Mouse (Mus musculus): ENCODE measurements around the gene Krtcap2. TPM values are rescaled to one million over a fixed set of nuclear protein-coding genes. Genes with fewer than 3 reads are reported as not detected.

Krtcap2 gene
- total and polyA plus RNA-seq, 3 experiments = 143 to 230 (median 180) TPM

DNA sequence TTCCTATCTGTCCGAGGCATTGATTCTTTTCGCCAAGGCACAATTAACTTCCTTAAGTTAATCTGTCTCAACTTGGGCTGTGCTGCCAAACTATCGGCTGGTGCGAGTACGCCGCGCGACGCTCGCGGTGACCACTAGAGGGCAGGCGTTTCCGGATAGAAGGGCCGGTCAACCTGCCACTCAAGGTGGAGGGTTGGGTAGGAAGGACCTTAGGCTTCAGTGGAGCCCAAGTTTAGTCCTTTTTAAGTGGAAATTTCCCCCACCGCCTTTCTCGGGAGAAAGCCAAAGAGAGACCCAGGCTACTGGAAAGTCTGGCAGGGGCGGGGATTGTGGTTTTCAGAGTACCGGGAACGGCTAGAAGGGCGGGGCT lies 17.6 kb upstream of the Krtcap2 start (continued):
- TF ChIP-seq NRF1 (IDR thresholded peaks at IDR 0.05; ENCODE audit: low read depth, low read length) (peak; percentile 28; the same call in 1 of the 2 replicates), MAX (IDR thresholded peaks at IDR 0.05; ENCODE audit: low read length) (no peak), POLR2AphosphoS2 (IDR thresholded peaks at IDR 0.05; ENCODE audit: low read depth, low read length) (no peak), MAZ (IDR thresholded peaks at IDR 0.05; ENCODE audit: low read depth, low read length) (no peak), SMC3 (IDR thresholded peaks at IDR 0.05; ENCODE audit: low read depth, low read length) (peak; percentile 72), GABPA (IDR thresholded peaks at IDR 0.05; ENCODE audit: insufficient replicate concordance, low read depth, low read length) (no peak), MXI1 (IDR thresholded peaks at IDR 0.05; ENCODE audit: low read depth, low read length) (no peak), MEF2A (IDR thresholded peaks at IDR 0.05; ENCODE audit: borderline replicate concordance, low read depth, low read length) (no peak), ELF1 (IDR thresholded peaks at IDR 0.05; ENCODE audit: low read depth, low read length) (peak; percentile 75), ZMIZ1 (IDR thresholded peaks at IDR 0.05; ENCODE audit: low read depth, low read length) (no peak), HCFC1 (IDR thresholded peaks at IDR 0.05; ENCODE audit: low read depth, low read length) (peak; percentile 46; the same call in 1 of the 2 replicates), CHD1 (IDR thresholded peaks at IDR 0.05; ENCODE audit: low read depth, low read length) (no peak)

DNA sequence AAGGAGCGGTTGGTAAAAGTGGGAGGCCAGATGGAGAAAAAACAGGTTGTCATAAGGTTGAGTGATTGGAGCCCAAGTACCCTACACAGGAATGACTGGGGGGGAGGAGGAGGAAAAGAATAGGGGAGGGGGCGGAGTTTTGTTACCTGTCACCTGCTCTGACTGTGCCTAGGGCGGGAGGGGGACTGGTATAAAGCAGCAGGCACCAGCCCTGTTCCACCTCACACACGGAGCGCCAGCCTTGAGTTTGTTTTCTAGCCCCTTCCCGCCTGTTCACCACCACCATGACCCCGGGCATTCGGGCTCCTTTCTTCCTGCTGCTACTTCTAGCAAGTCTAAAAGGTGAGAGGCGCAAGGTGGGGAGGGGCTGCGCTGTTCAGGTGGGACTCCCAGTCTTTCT lies 16.9 kb upstream of the Krtcap2 start, which contains the start of gene Muc1:
Gene Muc1, plus strand, starts transcription at position 222 of the 400 bp plus-strand sequence.
- TF ChIP-seq MYC (IDR thresholded peaks at IDR 0.05; ENCODE audit: low read depth, low read length) = no peak
- in situ Hi-C loops (cut with MboI; ENCODE audit: low pct_ligation_motif_present, low pct_unique_long_range_greater_than_20kb, low sequenced_read_pairs) = no loop called here
- H3K9ac ChIP-seq (ENCODE audit: insufficient read depth, low read depth) = peak within 1 kb of the TSS; percentile 64
- H3K4me1 ChIP-seq (ENCODE audit: control insufficient read depth in 1 of 2, insufficient read depth in 2 of 2) = peaks cover 19 to 47% of the 10 kb centered on the region in 2 experiments
- dilution Hi-C loops (cut with MboI; ENCODE audit: extremely low pct_ligation_motif_present, extremely low pct_unique_long_range_greater_than_20kb, low sequenced_read_pairs) = no loop called here
- H3K79me2 ChIP-seq (replicated peaks; ENCODE audit: control insufficient read depth, extremely low read depth, insufficient read depth, poor library complexity, severe bottlenecking) = no peaks in the 10 kb centered on the region
- no peak for DNase-seq (ENCODE audit: extremely low read depth)
- no peaks in the 10 kb centered on the region for H3K27me3 ChIP-seq (replicated peaks)
- peak within 1 kb of the TSS; percentile 54 for H3K4me2 ChIP-seq (ENCODE audit: insufficient read depth, low read depth, poor library complexity, severe bottlenecking)
- no peak within 1 kb of the TSS for H3K27ac ChIP-seq (ENCODE audit: insufficient read depth, low read depth)
- H3K36me3 ChIP-seq (replicated peaks in 1 of 2; ENCODE audit: control insufficient read depth in 1 of 2, insufficient read depth in 1 of 2, low read length in 1 of 2) = peaks cover 0 to 13% of the 10 kb centered on the region in 2 experiments
- H3K9me3 ChIP-seq (replicated peaks; ENCODE audit: low read length) = no peaks in the 10 kb centered on the region
- H3K4me3 ChIP-seq (replicated peaks in 1 of 3; ENCODE audit: low read depth in 2 of 3, low read length in 2 of 3, poor library complexity in 1 of 3) = peak within 1 kb of the TSS in 1 of 3 experiments; percentile 43

DNA sequence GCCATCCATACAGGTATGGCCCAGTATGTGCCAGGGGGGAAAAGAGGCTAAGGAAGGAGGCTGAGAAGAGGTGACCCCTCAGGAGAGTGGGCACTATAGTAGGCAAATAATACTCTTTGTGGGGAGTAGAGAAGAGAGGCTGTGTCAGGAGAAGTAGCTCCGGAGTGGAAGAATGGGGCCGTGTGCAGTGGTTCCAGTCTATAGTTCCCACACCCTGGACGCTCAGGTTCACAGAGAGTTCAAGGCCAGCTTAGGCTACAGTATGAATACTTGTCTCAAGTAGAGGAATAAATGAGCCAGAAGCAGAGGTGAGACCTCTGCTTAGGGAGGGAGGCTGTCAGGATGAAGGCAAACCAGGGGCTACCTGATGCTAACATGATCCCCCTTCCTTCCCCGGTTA lies 16.5 kb upstream of the Krtcap2 start:
- no peaks in the 10 kb centered on the region for H3K27me3 ChIP-seq (replicated peaks)

More for the DNA sequence above, 16.5 kb upstream of the Krtcap2 start:
- Histone ChIP-seq H3K4me2 (ENCODE audit: insufficient read depth, low read depth, poor library complexity, severe bottlenecking) (no peak overlapping the region), H3K4me1 (ENCODE audit: control insufficient read depth in 1 of 2, insufficient read depth in 2 of 2) (peaks cover 20 to 51% of the 10 kb centered on the region in 2 experiments), H3K36me3 (replicated peaks in 1 of 2; ENCODE audit: control insufficient read depth in 1 of 2, insufficient read depth in 1 of 2, low read length in 1 of 2) (peaks cover 0 to 13% of the 10 kb centered on the region in 2 experiments), H3K9ac (ENCODE audit: insufficient read depth, low read depth) (no peak overlapping the region), H3K4me3 (replicated peaks in 1 of 3; ENCODE audit: low read depth in 2 of 3, low read length in 2 of 3, poor library complexity in 1 of 3) (no peak overlapping the region), H3K79me2 (replicated peaks; ENCODE audit: control insufficient read depth, extremely low read depth, insufficient read depth, poor library complexity, severe bottlenecking) (no peaks in the 10 kb centered on the region), H3K9me3 (replicated peaks; ENCODE audit: low read length) (no peaks in the 10 kb centered on the region), H3K27ac (ENCODE audit: insufficient read depth, low read depth) (no peak overlapping the region)
- TF ChIP-seq PAX5 (IDR thresholded peaks at IDR 0.05; ENCODE audit: low read length) (no peak), E2F4 (IDR thresholded peaks at IDR 0.05; ENCODE audit: insufficient replicate concordance, low read depth, low read length) (no peak), ELF1 (IDR thresholded peaks at IDR 0.05; ENCODE audit: low read depth, low read length) (no peak), SMC3 (IDR thresholded peaks at IDR 0.05; ENCODE audit: low read depth, low read length) (no peak), EP300 (IDR thresholded peaks at IDR 0.05; ENCODE audit: low read length) (no peak), NELFE (IDR thresholded peaks at IDR 0.05; ENCODE audit: low read depth, low read length) (no peak), NRF1 (IDR thresholded peaks at IDR 0.05; ENCODE audit: low read depth, low read length) (no peak), MAFK (IDR thresholded peaks at IDR 0.05; ENCODE audit: insufficient replicate concordance, low read length) (no peak), CHD1 (IDR thresholded peaks at IDR 0.05; ENCODE audit: low read depth, low read length) (no peak), RAD21 (IDR thresholded peaks at IDR 0.05; ENCODE audit: low read depth, low read length) (no peak), TBP (conservative IDR thresholded peaks at IDR 0.05; ENCODE audit: low read depth, low read length) (no peak), ETS1 (conservative IDR thresholded peaks at IDR 0.05; ENCODE audit: low read depth, low read length) (no peak), ZKSCAN1 (IDR thresholded peaks at IDR 0.05; ENCODE audit: borderline replicate concordance, low read depth, low read length) (no peak), HCFC1 (IDR thresholded peaks at IDR 0.05; ENCODE audit: low read depth, low read length) (no peak), JUND (conservative IDR thresholded peaks at IDR 0.05; ENCODE audit: low read depth, low read length) (no peak)
- DNase-seq (ENCODE audit: extremely low read depth) = no peak
- dilution Hi-C loops (cut with MboI; ENCODE audit: extremely low pct_ligation_motif_present, extremely low pct_unique_long_range_greater_than_20kb, low sequenced_read_pairs) (no loop called here), in situ Hi-C loops (cut with MboI; ENCODE audit: low pct_ligation_motif_present, low pct_unique_long_range_greater_than_20kb, low sequenced_read_pairs) (no loop called here)

Measured in CH12.LX (cell line).